Mouse (Mus musculus) liver, embryonic 14.5 days (tissue): ENCODE measurements at regions not wholly inside any gene's neighbourhood (a gene's known extent, or its start where the extent isn't known, plus 50 kb on each side); places are given as distances from the start of the nearest gene placed in this dataset.

ENCODE experiments used
- CTCF ChIP-seq: IDR thresholded peaks from 2 replicates; pipeline ENCODE4 v1.5.1; 2016; ENCODE audit warnings: antibody characterized with exemption, low read depth, control low read depth
- EP300 ChIP-seq: IDR thresholded peaks from 2 replicates; pipeline ENCODE4 v1.6.1; 2016; ENCODE audit warnings: antibody characterized with exemption, low read depth

DNA sequence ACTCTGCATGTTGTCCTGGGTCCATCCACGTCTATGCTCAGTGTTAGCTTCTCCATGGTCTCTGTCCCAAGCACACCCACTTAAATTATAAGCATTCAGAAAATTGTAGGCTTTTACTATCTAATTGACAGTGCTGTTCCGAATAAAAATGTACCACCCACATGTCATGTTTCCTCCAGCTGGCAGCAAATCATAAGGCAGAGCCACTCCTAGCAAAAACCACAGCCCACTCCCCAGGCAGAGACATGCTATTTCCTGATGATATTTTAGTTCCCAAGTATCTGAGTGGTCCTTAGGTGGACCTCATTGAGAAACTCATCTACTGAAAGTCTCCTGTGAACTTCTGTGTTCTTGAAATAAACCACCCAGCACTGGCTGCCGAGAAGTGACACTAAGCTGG is 117.1 kb downstream of the Spata18 start:
- no peak for TF ChIP-seq EP300
- no peak for TF ChIP-seq CTCF
